Mouse (Mus musculus) liver, embryonic 14.5 days (tissue): ENCODE measurements around the gene Ttc29. TPM values are rescaled to one million over a fixed set of nuclear protein-coding genes. Genes with fewer than 3 reads are reported as not detected.

Experiments
- ATAC-seq: fragments of 200-750 bp; cut with Nextera tagmentation; 2 replicates; pipeline ENCODE4 v1.8.0; 2017; ENCODE audit warnings: moderate number of reproducible peaks, mild to moderate bottlenecking, moderate library complexity; ENCODE audit not compliant: insufficient read depth
- DNase-seq, 3 experiments: peaks; one replicate each; pipeline ENCODE4 v3.0.0-alpha.2; 2012 to 2013; ENCODE audit warnings: low read depth in 3 of 3, low spot score in 3 of 3
- H3K27ac ChIP-seq: fragments of 300-500 bp; sonication (generic); 2 replicates; pipeline ENCODE4 v1.5.1; 2014; ENCODE audit warnings: moderate library complexity, mild to moderate bottlenecking, control low read depth, inconsistent platforms
- H3K27me3 ChIP-seq: fragments of 300-500 bp; sonication (generic); 2 replicates; pipeline ENCODE4 v1.6.1; 2014; ENCODE audit warnings: mild to moderate bottlenecking, low read length, moderate library complexity; ENCODE audit not compliant: control insufficient read depth, insufficient read depth
- H3K36me3 ChIP-seq: fragments of 300-500 bp; sonication (generic); replicated peaks from 2 replicates; pipeline ENCODE4 v1.6.1; 2014; ENCODE audit warnings: low read depth; ENCODE audit not compliant: control insufficient read depth, insufficient read depth
- H3K4me1 ChIP-seq, 2 experiments: fragments of 200-500 bp in 1 of 2; fragments of 300-500 bp in 1 of 2; sonication (generic) in 1 of 2; replicated peaks; 2 replicates each; pipeline ENCODE4 v1.6.1; 2012 to 2014; ENCODE audit warnings: antibody characterized with exemption in 1 of 2, inconsistent platforms in 1 of 2, low read length in 1 of 2; ENCODE audit not compliant: control insufficient read depth in 2 of 2, insufficient read depth in 2 of 2
- H3K4me2 ChIP-seq: fragments of 300-500 bp; sonication (generic); 2 replicates; pipeline ENCODE4 v1.6.1; 2014; ENCODE audit warnings: low read depth, mild to moderate bottlenecking, control low read depth, moderate library complexity
- H3K4me3 ChIP-seq, 2 experiments: fragments of 200-500 bp in 1 of 2; fragments of 300-500 bp in 1 of 2; sonication (generic) in 1 of 2; 2 replicates each; pipeline ENCODE4 v1.5.1; 2012 to 2014; ENCODE audit warnings: low read depth in 2 of 2, low read length in 2 of 2, mild to moderate bottlenecking in 2 of 2, control low read depth in 1 of 2, inconsistent platforms in 1 of 2, moderate library complexity in 1 of 2; ENCODE audit not compliant: insufficient read depth in 1 of 2
- H3K9ac ChIP-seq: fragments of 300-500 bp; sonication (generic); replicated peaks from 2 replicates; pipeline ENCODE4 v1.6.1; 2014; ENCODE audit warnings: mild to moderate bottlenecking, control low read depth, moderate library complexity
- H3K9me3 ChIP-seq: fragments of 300-500 bp; sonication (generic); 2 replicates; pipeline ENCODE4 v1.6.1; 2016; ENCODE audit warnings: low read length, mixed read lengths; ENCODE audit not compliant: control insufficient read depth
- CTCF ChIP-seq: IDR thresholded peaks from 2 replicates; pipeline ENCODE4 v1.5.1; 2016; ENCODE audit warnings: antibody characterized with exemption, low read depth, control low read depth
- EP300 ChIP-seq: IDR thresholded peaks from 2 replicates; pipeline ENCODE4 v1.6.1; 2016; ENCODE audit warnings: antibody characterized with exemption, low read depth
- WGBS: fragments of 180-500 bp; shearing (Covaris S2); extraction: QIAGEN DNeasy Blood & Tissue Kit; methylation state at CpG from one replicate; pipeline ENCODE4 v1.1.7; 2014; ENCODE audit not compliant: insufficient replicate concordance; 5-methylcytosine and 5-hydroxymethylcytosine counted together
- polyA plus RNA-seq, 2 experiments: library from polyadenylated mRNA; depleted of rRNA in 1 of 2; stranded (reverse) in 1 of 2; unstranded in 1 of 2; fragments of >200 nt; fragmentation: Nextera tagmentation in 1 of 2; extraction: Ambion mirVana in 1 of 2; gene quantifications; 2 replicates each; pipeline versions ENCODE4 v1.2.1 to v1.2.3; 2012 to 2014

The Ttc29 gene
- polyA plus RNA-seq, 2 experiments: not detected

GRCm38 (mm10) chr8:78307131-78307530 lies 94.0 kb downstream of the Ttc29 start:
- Histone ChIP-seq H3K4me1 (no peaks in the 10 kb centered on the region), H3K9me3 (no peaks in the 10 kb centered on the region), H3K27ac (no peak overlapping the region), H3K36me3 (no peaks in the 10 kb centered on the region), H3K27me3 (no peaks in the 10 kb centered on the region), H3K4me2 (no peak overlapping the region), H3K4me3 (no peak overlapping the region), H3K9ac (no peak overlapping the region)
- TF ChIP-seq CTCF: no peak
- TF ChIP-seq EP300: no peak
- 35% methylated on average over 4 of the region's 4 CpGs for WGBS
- ATAC-seq (no peak), DNase-seq (no peak)

DNA sequence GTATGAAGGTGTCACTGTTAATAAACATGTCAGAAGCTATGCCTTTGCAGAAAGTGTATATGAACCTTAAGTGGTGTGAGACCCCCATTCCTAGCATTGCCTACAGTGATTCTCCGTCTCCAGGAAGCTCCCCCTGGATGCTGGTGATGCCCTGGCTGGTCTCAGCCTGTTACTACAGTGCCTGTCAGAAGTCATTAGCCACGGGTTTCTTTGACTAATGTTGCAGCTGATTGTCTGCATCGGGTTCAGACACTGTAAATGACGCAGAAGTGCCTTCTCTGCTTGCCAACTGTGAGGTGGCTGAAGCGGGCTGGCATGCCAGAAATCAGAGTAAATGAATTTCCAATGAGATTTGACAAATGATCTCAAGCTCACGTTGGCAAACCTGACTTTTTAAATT lies 96.4 kb downstream of the Ttc29 start:
- TF ChIP-seq EP300 (no peak), CTCF (no peak)
- H3K27ac ChIP-seq: no peak overlapping the region
- H3K27me3 ChIP-seq: no peaks in the 10 kb centered on the region
- no peak overlapping the region for H3K4me3 ChIP-seq
- H3K4me2 ChIP-seq: no peak overlapping the region
- H3K36me3 ChIP-seq: no peaks in the 10 kb centered on the region
- H3K4me1 ChIP-seq: no peaks in the 10 kb centered on the region
- ATAC-seq (no peak), DNase-seq (no peak)
- H3K9ac ChIP-seq: no peak overlapping the region
- H3K9me3 ChIP-seq: no peaks in the 10 kb centered on the region
- WGBS: 56% methylated on average over 6 of the region's 6 CpGs

DNA sequence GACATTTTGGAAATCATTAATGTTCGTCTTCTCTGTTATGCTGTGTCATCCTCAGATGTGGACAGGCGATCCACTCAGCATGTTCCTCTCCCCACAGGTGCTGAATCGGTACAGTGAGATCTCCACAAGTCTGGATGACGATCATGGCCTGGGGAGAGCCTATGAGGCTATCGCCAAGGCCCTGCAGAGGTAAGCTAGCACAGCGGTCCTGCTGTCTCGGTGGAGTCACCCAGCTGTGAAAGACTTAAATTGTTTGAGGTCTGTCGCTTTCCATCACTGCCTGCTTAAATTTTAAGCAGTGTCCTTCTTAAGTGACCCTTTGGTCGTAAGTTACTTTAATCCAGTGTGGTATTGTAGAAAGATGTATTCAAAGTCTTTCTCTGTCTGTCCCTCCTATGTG lies 102.5 kb downstream of the Ttc29 start:
- 56% methylated on average over 9 of the region's 9 CpGs for WGBS
- no peaks in the 10 kb centered on the region for H3K36me3 ChIP-seq
- no peak overlapping the region for H3K4me3 ChIP-seq
- H3K9me3 ChIP-seq: no peaks in the 10 kb centered on the region
- DNase-seq (no peak), ATAC-seq (no peak)
- TF ChIP-seq CTCF (no peak), EP300 (no peak)
- H3K4me2 ChIP-seq: no peak overlapping the region
- no peaks in the 10 kb centered on the region for H3K27me3 ChIP-seq
- no peak overlapping the region for H3K9ac ChIP-seq
- no peaks in the 10 kb centered on the region for H3K4me1 ChIP-seq
- H3K27ac ChIP-seq: no peak overlapping the region

DNA sequence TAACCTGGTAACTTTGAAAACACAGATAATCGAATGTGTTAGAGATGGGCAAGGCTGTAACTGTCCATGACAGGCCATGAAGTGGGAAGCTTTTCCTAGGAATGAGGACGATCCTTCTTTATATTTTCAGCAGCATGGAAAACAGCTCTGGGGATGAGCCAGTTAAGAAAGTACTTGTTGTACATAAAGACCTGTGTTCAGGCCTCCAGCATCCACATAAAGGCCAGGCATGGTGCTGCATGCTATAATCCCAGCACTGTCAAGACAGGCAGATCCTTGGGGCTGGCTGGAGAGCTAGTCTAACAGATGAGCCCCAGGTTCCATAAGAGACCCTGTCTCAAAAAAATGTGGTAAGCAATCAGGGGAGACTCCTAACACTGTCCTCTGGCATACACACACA lies 104.6 kb downstream of the Ttc29 start:
- H3K27me3 ChIP-seq: no peaks in the 10 kb centered on the region
- no peak overlapping the region for H3K9ac ChIP-seq
- no peak for TF ChIP-seq EP300
- TF ChIP-seq CTCF: no peak
- no peak overlapping the region for H3K4me3 ChIP-seq
- no peaks in the 10 kb centered on the region for H3K9me3 ChIP-seq
- no peak overlapping the region for H3K27ac ChIP-seq
- WGBS: 46% methylated on average over 2 of the region's 2 CpGs
- no peak for DNase-seq
- no peak overlapping the region for H3K4me2 ChIP-seq
- no peaks in the 10 kb centered on the region for H3K36me3 ChIP-seq
- no peak for ATAC-seq
- H3K4me1 ChIP-seq: no peaks in the 10 kb centered on the region

DNA sequence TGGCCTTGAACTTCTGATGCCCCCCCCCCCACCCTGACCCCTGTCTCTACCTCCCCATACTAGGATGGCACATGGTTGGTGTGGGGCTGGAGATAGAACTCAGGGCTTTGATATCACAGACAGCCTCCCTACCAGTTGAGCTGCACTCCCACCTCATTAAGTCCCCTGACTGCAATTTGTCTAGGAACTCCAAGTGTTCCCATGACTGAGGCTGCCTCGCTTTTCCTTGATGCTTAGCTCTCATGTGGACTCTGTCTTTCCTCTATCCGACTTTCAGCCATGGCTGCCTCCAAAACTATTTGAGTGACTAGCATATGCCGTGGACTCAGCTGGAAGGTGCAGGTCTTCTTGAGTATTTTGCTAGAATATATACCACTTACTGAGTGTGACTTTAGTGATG lies 110.3 kb downstream of the Ttc29 start:
- no peak overlapping the region for H3K9ac ChIP-seq
- H3K9me3 ChIP-seq: no peaks in the 10 kb centered on the region
- no peak overlapping the region for H3K27ac ChIP-seq
- 55% methylated on average over 3 of the region's 3 CpGs for WGBS
- H3K4me1 ChIP-seq: no peaks in the 10 kb centered on the region
- no peaks in the 10 kb centered on the region for H3K27me3 ChIP-seq
- DNase-seq (no peak), ATAC-seq (no peak)
- H3K36me3 ChIP-seq: no peaks in the 10 kb centered on the region
- no peak overlapping the region for H3K4me3 ChIP-seq
- no peak overlapping the region for H3K4me2 ChIP-seq
- TF ChIP-seq EP300: no peak
- TF ChIP-seq CTCF: no peak
